Mouse (Mus musculus) retina, postnatal 1 day (tissue): Measurements from ENCODE around the gene Ces1b.

Experiments used
- DNase-seq: peaks from one replicate; pipeline ENCODE4 v3.0.0-alpha.2; 2012

Gene Ces1b

DNA sequence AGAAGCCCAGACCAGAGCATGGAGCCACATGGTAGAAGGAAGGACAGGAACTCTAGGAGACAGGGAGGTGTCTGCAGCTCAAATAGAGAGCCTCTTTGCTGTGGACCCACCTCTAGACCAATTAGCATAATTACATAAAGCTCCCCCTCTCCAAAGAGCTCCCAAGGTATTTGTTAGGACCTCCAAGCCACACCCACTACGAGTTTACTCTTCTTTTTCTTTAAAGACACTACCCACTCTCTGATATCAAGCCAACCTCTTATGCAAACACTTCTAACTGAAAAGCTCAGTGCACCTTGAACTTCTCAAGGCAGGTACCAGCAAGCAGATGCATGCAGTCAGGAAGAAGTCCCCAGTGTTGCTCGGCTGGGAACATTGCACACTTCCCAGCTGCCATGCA lies at the start of gene Ces1b:
Gene Ces1b (minus strand): TSS at position 131 of the 400 bp plus-strand sequence.
- no peak for DNase-seq

DNA sequence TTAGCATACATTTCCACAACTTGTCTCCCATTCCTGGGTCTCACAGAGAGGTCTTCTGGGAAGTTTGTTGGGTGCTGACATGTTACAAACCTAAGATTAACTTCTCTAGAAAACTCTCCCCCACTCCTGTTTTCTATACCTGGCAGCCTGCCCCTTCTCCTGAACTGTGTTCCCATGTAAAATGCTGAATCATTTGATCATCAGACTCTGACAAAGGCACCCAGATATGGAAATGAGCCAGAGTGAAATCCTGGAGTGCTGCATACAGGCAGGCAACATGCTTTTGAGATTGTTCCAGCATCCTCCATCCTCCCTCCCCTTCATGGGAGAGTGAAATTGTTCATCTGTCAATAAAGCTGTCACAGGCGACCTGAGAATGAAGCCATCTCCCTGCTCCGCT lies 46.7 kb upstream of the Ces1b start:
- no peak for DNase-seq

DNA sequence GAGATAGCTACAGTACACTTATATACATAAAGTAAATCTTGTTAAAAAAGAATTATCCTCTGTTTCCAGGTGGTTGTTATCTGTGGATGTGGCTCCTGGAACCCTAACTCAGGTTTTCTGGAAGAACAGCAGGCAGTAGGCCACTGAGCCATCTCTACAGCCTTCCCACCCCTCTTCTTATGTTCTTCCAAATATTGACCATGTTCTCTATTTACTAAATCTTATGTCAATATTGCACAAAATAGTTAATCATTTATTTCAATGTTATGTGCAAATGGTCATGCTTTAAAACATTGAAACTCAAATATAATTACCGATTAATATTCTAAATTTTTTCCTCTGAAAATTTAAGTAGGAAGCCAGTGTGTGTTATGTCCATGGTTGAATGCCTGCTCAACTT lies 42.2 kb upstream of the Ces1b start:
- DNase-seq: no peak

DNA sequence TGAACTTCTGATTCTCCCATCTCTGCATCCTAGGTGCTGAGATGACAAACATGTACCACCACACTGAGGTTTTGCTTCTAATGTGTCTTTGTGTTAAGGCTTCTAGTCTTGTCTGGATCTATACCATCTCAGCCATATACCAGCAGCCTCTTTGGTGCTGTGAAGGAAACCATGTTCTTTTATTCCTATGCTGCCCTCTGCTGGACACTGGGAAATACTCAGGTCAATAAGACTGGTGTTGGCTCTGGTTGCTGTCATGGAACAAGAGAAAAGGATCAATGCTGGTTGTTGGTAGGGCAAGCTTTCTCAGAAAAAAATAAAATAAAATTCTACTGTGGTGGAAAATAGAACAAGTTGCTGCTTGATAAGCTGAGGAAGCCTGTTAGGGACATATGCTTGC lies 15.6 kb upstream of the Ces1b start:
- peak; percentile 81 for DNase-seq

DNA sequence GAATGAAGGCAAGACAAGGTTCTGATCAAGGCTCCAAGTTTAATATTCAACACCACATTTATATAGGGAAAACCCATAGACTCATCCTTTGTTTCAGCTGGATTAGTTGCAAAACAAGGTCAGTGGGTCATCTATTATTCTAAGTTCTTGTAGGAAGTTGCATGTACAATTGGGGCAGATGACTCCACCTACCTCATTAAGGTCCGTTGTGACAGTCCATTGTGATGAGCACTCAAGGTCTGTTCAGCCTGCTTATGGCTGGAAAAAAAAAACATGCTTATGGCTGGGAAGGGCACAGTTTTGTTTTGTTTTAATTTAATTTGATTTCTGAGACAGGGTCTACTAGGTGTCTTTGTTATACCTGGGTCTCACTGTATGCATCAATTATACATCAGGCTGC lies 11.5 kb upstream of the Ces1b start:
- DNase-seq: peak; percentile 88

DNA sequence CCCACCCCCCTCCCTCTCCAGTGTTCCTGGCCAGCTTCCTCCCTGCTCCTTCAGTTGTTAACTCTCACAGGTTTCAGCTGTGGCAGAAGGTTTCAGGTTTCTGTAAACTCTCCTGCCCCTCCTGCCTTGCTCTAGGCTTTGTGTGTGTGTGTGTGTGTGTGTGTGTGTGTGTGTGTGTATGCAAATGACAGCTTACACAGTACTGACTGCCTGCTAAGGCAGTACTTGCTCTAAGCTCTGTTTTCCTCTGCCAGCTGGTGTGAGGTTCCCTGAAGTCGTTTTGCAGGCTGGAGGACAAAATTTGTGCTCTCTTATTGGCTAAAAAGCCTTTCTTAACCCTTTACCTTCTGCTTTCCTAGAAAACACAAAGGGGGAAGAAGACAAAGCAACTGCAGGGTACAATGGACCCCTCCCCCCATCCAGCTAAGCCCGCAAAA lies 8.9 kb upstream of the Ces1b start:
- DNase-seq: peak; percentile 66

DNA sequence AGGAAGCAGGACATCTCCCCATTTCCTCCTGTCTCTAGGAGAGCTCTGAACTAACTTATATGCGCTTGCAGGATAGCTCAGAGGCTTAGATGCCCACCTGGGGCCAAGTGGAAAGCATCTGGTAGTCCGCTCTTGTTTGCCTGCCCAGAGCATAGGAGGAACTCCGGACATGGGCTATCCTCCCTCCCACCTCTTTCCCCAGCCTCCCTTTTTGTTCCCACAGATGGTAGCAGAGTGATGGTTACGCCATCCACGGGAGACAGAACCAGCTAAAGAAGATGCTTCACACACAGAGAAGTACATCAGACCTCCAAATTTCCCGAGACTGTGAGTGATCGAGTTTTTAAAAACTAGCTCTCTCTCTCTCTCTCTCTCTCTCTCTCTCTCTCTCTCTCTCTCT lies 8.4 kb upstream of the Ces1b start:
- DNase-seq: peak; percentile 31

DNA sequence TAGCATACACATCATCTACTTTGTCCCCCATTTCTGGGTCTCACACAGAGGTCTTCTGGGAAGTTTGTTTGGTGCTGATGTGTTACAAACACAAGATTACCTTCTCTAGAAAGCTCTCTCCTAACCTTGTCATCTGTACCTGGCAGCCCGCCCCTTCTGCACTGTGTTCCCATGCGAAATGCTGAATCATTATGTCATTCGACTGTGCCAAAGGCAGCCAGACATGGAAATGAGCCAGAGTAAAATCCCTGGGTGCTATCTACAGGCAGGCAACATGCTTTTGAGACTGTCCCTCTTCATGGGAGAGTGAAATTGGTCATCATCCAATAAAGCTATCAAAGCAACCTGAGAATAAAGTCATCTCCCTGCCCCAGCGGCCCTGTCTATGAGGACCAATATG lies 4.6 kb downstream of the Ces1b start:
- no peak for DNase-seq

DNA sequence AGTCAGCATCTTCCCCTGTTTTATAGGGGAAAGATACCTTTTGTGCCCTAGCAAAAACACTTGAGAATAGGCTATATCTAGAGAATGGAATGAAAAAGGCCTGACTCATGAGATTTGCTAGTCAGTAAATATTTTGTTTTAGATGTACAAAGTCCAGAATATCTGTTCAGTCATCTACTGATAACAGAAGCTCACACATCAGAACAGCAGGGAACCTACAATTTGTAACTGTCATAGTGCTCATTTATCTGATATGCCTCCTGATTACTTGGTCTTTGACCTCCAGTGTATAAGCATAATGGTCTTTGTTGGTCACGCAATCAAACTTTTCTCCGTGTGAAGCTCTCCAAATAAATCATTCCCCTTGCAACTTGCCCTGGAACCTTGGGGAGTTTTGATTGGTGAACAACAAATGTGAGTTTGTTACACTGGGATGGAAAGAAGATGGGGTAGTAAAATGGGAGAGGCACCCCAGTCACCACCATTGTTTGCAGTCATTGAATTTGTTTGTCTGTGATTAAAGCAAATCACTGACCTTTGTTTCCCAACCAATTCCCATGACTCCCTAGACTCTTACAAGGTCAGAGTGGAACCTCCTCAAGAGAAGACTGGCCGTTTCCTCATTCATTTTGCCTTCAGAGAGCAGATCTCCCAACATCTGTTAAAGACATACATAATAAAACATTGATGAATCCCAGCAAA lies 16.2 kb downstream of the Ces1b start:
- no peak for DNase-seq

DNA sequence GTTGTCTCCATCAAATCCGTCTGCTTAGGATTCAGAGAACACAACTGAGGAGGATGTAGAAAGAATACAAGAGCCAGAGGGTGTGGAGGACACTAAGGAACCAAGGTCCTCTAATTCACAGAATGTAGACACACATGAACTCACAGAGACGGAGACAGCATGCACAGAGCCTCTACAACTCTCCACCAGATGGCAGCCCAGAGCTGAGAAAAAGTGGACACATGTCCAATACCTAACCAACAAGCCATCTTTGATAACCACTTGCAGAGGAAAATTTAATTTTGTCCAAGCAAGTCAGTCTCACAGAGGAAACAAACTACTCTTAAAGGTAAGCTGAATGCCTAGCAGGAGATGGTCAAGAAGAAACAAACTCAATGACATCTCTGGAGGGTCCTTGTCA lies 20.6 kb downstream of the Ces1b start:
- peak; percentile 83 for DNase-seq

DNA sequence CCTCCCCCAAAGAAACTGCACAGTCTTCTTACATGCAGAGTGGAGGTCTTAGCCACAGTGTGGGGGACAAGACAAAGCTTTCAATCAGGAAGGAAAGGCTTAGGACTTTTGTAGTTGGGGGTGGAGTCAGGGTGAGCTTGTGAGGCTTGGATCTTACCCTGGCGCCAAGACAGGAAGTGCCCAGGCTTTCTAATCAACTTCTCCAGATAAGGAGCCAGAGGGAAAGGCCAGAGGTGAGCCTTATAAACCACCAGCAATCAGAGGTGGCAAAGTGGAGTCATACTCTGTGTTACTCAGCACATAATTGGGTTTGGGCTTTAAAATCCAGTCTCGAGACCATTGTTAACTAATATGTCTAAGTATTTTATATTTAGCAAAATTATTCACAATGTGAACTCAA lies 24.6 kb downstream of the Ces1b start:
- DNase-seq: no peak

DNA sequence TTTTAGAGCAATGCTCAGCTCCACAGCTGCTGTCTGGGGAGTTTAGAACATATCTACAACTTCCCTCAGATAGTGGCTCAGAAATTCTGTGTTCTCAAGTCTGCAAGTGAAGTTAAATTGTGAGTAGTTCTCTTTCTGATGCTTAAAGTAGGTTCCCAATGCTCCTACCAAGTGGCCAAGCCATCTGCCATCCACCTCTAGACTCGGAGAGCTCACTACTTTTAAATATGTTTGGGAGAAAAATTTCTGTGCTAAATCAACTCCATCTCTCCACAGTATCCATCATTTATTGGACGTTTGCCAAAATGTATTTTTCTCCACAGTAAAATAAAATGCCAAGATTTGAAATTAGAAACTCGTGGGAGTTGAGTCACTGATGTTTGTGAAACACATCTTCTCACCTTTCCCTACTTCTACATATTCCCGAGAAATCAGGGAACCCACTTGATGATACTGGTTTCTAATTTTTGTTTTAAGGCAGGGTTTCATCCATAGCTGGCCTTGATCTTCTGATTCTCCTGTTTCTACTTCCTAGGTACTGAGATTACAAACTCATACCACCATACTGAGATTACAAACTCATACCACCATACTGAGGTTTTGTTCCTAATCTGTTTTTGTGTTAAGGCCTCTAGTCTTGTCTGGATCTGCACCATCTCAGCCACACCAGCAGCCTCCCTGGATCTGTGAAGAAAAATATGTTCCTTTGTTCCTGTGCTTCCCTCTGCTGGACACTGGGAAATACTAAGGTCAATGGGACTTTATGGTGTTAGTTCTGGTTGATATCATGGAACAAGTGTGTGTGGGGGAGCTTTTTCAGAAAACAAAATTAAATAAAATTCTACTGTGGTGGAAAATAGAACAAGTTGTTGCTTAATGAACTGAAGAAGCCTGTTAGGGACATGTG lies 31.1 kb downstream of the Ces1b start:
- no peak for DNase-seq

DNA sequence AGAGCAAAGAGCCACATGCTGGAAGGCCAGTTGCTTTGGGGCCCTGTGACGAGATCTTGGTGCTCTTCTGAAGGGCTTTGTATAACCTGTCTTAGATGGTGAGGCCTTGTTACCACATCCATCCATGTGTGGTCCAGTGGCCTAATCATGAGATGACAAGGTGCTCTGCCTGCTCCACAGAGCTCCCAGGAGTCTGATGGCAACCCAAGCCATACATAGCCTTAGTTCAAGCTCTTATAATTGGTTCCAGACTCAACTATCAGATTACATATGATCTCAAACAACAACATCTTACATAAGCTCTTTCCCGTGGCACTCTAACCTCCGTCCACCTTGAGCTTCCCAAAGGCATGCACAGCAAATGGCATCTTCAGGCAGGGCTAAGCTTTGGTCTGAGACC lies 31.7 kb downstream of the Ces1b start, which contains the start of gene Ces1a:
Gene Ces1a (minus strand): TSS at position 101 of the 400 bp plus-strand sequence.
- DNase-seq: no peak

DNA sequence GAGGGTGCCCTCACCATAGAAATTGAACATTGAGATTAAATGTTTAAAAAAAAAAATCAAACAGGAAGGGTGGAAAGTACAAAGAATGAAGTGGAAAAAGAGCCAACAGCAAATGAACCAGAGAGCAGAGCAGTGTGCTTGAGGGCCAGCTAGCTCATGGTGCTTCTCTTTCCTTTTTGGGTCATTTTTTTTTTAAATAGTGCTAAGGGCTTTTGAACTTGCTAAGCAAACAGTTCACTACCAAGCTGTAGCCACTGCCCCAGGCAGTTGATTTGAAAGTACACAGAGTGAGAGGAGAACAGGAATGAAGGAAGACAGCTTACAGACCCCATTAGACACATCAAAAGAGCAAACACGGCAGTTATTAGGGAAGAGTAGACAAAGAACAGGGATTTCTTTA lies 36.7 kb downstream of the Ces1b start:
- no peak for DNase-seq

DNA sequence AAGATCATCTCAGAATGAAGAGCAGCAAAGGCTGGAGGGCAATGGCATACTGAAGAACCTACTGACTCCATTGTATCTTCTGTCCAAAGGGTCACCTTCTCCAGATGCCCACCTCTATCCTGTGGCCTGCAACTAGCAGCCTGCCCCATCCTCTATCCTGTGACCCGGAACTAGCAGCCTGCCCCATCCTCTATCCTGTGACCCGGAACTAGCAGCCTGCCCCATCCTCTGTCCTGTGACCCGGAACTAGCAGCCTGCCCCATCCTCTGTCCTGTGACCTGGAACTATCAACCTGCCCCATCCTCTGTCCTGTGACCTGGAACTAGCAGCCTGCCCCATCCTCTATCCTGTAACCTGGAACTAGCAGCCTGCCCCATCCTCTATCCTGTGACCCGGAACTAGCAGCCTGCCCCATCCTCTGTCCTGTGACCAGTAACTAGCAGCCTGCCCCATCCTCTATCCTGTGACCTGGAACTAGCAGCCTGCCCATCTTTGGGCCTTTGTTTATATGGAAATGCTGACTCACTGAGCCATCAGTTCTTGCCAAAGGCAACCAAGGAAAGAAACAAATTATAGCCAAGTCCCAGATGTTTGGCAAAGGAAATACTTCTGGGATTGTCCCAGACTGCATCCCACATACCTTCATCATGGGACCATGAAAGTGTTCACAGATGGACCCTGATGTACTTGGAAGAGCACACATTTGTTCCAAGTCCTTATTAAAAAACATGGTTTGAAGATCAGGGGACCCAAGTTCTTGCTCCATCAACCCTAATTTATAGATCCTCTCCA lies 38.8 kb downstream of the Ces1b start:
- no peak for DNase-seq

DNA sequence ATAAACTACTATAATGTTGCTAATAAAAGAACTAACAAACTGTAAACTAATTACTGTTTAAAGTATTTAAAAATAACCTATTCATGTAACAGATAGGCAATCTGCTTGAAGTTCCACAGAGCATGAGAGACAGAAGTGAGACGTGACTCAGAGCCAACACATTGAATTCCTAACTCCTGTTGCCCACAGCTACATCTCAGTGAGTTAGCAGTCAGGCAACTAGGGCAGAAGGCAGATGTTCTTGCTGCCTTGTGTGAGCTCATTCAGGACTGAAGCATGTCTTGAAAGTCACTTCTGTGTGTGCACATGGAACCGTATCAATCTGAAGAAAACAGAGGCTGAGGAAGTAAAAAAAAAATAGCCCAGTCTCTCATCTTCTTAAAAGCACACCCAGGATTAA lies 39.6 kb downstream of the Ces1b start:
- no peak for DNase-seq

DNA sequence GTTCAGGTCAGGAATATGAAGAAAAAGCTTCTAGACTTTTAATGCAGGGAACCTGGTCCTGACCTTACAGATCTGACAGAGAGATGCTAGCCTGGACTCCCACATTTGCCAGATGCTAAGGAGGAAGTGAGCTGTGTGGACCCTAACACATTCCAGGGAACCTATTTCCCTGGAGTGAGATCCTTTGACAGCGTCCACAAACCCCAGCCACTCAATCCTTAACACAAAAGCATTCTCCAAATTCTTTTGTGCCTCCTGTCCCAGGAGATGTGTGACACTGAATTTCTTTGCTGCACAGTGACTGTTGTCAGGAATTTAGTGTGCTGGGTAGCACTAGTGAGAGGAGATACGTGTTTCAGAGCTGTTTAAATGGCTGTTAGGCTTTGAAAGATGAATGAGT lies 41.0 kb downstream of the Ces1b start:
- DNase-seq: no peak

DNA sequence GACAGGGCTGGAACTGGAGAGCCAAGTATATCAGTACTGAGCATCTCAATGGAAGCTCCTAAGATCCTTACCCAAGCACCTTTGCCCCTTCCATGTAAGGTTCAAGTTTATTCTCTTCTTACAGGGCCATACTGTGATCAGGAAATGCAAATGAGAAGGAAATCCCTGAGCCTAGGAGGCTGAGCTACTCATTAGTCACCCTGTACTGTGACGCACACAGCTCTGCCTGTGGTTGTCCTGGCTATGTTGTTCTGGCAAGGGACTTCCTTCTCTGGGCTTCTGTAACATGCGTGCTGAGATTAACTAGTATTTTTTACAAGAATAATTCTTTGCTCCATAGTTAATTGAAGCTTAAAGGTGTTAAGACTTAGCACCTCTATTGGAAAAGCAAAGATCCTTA lies 49.2 kb downstream of the Ces1b start:
- DNase-seq: no peak

DNA sequence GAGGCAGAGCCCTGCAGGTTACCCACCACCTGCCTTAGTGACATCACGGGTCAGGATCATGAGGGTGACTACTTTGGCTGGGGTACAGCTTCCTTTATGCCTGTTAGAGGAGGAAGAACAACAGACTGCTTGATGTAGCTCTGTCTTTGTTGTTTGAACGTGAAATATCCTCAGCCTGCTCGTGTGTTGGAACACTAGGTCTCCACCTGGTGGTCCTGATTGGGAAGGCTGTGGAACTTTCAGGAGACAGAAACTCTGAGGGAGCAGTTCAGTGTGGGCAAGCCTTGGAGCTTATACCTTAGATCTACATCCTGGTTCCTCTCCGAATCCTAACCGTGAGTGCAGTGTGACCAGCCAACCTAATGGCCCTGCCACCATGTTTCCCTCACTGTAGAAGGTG lies 58.1 kb downstream of the Ces1b start:
- no peak for DNase-seq

DNA sequence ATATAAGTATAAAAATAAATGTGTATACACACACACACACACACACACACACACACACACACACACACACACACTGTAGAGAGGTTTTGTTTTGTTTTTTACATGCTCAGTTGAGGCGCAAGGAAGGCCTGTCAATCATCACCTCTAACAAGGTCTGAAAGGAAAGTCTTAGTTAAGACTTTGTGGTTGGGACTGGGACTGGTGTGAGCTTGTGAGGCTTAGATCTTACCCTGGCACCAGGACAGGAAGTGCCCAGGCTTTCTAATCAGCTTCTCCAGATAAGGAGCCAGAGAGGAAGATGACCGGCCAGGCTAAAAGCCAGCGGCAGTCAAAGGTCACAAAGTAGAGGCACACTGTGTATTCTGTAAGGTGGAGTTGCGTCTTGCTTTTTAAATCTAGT lies 65.5 kb downstream of the Ces1b start:
- DNase-seq: no peak

DNA sequence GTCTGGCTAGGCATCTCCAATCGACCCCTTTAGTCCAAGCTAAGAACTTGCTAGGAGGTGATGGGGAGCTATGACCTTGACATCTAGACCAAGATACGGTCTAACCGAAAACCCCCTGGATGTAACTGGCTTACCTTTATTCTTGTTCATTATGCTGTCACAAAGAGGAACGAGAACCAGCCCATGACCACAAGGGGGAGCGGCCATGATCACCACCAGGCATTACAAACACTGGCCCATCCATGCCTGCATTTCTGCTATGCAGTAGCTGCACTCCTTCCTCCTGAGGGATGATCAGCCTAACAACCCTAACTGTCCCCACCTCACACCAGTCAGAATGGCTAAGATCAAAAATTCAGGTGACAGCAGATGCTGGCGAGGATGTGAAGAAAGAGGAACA lies 67.6 kb downstream of the Ces1b start:
- DNase-seq: no peak

DNA sequence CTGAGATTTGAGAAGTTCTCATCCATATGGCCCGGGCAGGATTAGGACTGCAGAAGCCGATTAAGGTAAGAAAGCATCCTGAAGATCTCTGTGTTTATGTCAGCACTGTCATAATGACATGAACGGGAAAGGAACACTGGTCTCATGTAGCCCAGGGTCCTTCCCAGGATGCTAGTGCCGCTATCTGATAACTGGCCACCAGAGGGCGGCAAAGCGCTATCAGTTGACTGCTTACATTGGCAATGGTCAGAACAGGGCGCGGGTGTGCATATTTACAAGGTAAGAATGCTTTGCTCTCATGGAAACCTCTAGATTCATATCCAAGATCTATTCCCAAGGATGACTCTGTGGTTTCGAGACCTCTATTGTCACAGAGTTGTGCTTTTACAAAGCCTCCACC lies 68.4 kb downstream of the Ces1b start:
- peak; percentile 88 for DNase-seq

DNA sequence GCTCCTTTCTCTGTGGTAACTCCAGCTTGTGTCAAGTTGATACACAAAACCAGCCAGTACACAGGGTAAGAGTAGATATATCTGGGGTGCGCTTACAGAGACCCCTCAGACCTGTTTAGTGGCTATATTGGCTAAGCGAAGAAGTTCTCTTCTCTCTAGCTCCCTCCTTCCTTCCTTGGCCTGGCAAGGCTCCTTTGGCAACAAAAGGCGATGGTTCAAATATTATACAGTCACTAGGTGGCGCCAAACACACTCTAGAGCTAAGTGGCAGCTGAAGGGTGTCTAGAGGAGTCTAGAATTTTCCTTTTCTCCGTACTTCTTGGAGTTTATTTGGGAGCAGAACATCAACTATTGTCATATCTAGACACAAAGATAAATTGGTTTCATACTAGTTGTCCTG lies 69.5 kb downstream of the Ces1b start:
- peak; percentile 75 for DNase-seq
